Mouse (Mus musculus) right cerebral cortex, adult 2 months (tissue): ENCODE measurements around the gene Trim2.
A peak's percentile ranks its signal among the peaks of the same experiment; 100 is the strongest.

ENCODE experiments used
- DNase-seq, 2 experiments: peaks; one replicate each; pipeline ENCODE4 v3.0.0; 2021 to 2022; ENCODE audit warnings: low spot score in 2 of 2

Gene Trim2

DNA sequence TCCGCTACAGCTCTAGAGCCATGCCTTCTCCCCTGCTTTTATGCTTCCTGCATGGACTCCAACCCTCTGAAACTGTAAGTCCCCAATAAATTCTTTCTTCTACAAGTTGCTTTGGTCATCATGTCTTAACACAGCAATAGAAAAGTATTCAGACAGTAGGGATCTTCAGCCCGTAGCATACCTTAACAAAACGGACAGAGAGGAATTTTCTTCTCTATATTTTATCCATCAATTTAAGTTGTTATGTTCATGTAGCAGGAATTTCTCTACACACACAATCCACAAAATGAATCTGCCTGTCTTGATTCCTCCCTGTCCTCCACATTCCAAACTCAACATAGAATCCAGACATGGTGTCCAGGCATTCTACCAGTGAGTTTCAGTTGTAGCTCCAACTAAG is at the start of gene Trim2:
Gene Trim2, minus strand, starts transcription at position 101 of the 400 bp plus-strand sequence.
- no peak for DNase-seq

DNA sequence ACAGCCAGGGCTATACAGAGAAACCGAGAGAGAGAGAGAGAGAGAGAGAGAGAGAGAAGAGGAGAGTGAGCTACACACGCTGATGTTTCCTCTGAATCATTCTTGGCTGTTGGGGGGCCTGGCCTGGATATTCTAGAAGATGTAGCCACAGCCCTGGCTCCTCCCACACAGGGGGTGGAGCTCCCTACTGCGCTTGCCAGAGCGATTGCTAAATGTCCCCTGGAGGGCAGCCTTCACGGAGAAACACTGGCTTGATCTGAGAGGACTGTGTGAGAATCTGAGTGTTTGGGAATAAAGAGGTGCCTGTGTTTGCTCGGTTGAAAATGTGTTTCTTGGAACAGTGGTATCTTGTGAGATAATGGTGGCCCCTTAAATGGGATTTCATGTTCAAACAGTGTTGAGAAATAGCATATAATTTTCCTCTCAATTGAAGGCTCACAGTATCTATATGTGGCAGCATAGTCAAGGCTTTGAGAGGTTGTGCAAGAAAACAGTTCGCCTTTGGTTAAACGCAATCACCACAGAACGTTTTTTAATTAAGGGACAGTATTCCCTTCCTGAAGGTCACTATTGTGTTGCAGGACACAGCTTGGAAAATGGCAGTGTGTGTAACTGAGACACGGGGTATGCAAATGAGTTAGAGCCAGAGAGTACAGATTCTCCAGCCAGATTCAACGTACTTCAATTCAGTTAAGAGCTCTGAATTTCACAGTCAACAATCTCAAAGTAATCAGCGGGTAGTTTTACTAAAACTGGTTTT is 49.4 kb upstream of the Trim2 start:
- peak in 1 of 2 experiments; percentile 27 for DNase-seq

DNA sequence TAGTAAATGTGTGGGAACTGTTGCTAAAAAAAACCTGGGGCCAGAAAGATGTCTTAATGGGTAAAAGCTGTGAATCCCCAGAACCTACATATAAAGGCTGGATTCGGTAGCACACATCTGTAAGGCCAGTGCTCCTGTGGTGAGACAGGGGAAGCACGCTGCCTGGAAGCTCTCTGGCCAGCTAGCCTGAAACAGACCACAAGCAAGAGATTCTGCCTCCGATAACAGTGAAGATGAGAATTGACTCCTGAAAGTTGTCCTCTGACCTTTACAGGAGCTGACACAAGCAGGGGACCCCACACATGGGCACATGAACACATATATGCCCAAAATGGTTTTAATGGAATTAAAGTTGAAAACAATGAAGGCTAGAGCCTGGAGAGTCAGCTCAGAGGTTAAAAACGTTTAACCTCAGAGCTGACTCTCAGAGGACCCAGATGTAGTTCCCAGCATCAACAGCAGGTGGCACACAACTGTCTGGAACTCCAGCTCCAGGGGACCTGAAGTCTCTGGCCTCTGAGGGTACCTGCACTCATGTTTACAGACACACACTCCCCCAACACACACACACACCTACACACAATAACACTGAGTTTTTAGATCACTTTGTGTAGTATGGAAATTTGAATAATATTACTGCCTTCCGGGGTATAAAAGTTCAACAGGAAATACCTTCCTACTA is 45.8 kb upstream of the Trim2 start:
- DNase-seq = peak; percentile 74 to 79

DNA sequence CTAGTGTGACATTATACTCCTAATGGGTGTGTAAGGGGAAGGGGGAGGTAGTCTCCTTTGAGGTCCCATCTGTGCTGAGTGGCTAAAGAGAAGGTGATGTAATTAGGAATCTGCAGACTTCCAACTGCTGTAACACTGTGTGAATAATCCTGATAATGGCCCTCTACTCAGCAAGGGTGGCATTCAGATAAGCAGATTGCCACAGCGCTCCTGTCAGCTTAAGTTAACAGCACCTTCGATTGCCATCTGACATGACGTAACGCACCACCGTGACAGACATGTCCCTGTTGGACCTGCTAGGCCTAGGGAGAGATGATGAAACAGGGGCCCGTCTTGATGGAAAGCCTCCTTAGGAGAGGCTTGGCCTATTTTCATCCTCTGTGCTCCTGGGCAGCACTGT is 43.6 kb upstream of the Trim2 start:
- no peak for DNase-seq

DNA sequence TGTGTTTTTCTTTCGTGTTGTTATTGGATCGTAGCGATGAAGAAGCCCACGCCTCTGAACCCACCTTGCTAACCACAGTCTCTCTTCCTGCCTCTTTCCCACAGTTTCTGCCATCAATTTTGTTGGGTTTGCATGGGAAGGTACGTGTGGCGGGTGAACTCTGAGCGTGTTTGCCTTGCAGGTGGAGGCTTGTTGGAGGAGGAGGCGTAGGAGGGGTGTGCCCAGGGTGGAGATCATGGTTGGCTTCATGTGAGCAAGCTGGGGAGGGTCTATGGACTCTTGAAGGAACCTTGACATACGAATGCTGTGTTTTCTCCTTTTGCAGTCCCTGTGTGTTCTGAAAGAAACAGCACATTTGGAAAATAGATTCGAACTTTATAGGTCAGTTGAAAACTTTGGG is 43.1 kb upstream of the Trim2 start:
- DNase-seq = no peak

DNA sequence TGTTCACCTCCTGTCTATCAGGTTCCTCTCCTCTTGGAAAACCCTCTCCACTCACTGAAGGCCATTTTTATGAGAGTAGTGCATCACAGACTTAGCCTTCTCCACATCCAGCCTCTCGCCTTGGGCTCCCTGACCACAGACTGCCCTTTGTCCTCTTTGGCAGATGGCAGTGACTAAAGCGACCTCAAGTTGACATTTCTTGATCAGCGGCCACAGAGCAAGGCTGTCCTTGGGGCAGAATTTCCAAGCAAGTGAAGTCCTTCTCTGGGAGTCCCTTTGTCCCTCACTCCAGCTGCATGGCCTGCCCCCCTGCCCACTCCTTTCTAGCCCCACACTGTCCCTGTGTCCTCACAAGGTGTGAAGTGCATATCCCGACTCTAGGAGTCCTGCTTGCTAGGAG is 40.7 kb upstream of the Trim2 start:
- no peak for DNase-seq

DNA sequence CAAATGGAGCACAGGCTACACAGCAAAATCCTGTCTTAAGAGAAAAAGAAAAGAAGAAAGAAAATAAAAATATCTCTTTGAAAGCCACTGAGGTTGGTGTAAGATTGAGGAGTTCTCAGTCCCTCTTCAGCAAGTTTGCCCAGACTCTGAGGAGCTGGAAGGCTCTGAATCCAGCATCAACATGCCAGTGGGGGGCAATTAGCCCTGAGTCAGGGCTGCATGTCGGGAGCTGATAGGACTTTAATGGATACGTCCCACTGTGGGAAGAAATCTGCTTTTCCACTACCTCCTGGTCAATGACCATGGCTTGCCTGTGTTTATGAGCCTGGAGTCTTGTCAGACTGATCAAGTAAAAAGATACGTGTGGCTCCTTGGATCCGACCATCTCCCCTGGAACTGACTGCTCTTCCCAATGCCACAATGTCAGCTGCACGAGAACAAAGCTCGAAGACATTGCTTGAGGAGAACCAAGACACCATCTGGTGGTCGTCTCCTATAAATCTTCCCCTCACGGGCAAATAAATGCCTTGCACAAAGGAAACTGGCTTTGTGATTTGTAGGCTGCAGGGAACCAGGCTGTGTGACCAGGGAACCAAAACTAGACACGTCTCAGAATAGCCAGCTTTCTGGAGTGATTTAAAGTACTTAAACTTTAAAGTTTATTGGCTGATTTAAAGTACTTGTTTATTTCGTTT is 39.9 kb upstream of the Trim2 start:
- no peak for DNase-seq

DNA sequence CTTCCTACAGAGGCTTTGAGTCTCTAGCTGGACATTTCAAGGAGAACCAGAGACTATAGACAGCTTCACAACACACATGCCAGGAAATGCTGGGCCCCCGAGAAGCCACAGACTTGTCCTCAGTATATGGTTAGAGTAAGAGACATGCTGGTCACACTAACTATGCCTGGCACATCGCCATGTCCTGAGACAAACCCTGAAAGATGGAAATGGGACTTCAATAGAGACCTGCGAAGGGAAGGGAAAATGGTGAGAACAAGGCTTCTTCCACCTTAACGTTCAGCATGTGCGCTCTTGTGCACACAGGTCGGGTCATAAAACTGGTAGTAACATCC is 38.9 kb upstream of the Trim2 start:
- no peak for DNase-seq

DNA sequence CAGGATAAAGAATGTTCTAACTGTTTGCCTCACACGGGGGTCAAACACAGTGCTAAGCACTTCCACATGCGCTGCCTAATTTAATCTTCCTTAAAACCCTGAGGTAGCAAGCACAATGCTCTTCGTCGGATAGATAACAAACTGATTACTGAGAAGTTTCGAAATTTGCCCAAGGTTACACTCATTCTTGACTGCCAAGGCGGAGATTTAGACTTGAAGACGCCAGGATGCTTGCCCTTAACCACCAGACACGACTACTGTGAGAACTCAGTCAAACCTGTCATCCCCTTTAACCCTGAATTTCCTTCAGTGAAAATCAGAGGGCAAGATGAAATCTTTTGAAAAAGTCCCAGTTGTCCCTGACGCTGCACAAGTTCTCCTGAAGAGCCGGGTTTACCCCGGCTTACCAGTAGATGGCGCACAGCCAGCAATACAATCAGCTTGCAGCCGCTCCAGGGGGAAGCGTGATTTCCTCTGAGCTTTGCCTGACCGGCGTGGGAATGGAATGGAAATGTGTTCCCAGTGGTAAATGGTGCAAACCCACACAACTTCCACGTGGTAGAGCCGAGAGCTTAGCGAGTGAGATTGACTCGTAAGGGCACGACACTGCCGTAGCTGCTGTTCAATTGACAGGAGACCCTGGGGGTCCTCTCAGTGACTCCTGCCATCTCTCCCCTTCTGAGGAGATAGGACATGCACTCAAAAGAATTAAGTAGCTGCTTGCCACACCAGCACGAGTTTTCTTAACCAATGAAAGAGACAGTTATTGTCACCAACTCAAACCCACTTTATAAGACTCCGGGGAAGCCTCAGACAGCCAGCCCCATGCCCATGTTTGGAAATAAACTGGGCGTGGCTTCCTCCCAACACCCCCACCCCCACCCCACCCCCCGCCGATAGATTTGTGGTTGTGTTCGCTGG is 38.3 kb upstream of the Trim2 start:
- peak; percentile 90 to 92 for DNase-seq

DNA sequence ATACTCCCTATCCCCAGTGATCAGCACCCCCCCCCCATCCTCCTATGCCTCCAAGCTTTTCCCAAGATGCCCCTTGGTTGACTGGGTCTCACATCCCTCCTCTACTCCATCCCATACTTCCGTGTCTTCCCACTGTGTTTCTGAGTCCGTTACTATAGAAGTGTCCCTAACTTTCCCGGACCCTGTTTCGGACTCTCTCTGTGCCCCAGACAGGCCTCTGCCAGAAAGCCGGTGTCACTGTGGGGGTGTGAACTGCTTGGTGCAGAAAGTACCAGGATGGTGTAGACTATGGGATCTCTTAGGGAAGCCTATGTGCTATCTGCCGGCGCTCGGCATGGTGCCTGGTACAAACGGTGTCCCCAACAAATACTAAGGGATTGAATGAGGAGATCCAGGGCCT is 36.4 kb upstream of the Trim2 start:
- no peak for DNase-seq

DNA sequence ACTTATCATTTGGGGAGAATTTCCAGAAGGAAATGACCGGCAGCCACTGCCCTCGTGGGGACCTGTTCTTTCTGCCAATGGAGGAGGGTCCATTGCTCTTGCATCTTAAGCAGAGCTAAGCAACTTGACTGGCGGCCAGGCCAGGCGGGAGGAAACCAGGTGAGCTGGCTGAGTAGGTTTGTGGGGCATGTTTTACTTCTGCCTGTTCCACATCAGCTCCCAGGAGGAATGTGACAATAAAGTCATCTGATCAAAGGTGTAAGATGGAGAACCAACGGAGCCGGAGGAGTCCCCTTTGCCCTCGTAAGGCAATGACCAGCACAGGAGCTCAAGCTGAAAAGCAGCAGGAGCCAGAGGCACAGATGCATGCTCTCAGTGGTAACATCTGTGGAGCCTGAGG is 35.1 kb upstream of the Trim2 start:
- DNase-seq = no peak

DNA sequence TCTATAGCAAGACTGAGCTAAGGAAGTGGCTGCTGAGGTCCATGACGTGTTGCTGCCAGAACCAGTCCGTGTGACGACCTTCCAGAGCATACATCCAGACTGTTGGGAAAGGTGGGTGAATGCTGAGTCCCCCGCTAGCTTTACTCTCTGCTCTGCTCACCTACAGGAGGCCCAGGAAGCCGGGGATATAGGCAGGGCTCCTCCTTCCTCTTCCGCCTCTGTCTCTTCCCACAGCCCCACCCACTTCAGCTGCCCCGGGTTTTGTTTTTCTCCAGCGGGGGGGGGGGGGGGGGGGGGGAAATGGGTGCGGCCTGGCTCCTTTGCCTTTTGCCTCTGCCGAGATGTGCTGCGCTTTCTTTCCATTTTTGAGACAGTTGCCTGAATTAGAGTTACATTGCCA is 30.9 kb upstream of the Trim2 start:
- DNase-seq = no peak

DNA sequence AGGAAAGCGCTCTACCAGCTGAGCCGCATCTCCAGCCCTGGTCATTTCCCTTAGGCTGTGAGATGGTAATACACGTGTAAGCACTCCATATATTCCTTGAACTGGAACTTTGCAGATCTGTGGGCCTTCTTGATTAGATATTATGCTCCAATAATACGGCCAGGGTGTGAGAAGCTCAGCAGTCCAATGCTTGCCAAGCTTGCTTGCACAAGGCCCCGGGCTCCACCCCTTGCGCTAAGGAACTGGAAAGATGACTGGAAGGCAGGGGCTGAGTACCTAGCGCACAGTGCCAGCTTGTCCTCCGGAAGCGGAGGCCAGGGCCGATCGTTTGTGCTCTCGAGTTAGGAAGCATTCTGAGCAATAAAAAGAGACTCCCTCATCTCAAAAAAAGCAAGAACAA is 29.7 kb upstream of the Trim2 start:
- DNase-seq = no peak

DNA sequence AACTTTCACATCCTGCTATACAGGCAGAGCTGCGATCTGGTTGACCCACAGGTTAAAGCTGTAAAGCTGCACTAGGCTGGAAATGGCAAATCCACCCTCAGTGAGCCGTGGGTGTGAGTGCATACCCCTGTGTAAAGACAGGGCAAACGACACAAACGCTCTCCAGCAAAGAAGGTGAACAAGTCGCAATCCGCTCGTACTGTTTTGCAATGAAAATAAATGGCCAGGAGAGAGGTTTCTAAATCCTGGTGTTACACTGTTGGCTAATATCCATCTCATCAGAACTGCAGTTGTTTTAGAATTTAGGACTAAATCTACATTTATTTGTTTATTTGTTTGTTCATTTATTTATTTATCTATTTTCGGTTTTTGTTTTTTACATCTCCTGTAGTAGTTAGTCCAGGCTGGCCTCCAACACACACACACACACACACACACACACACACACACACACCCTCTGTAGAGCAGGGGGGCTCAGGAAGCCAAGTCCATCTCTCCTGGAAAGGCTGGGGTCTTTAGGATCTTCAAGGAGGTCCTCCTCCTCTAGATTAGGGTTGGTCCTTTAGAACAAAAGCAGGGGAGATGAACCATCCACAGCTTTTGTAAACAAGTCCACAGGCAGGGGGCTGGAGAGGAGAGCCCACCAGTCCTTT is 28.9 kb upstream of the Trim2 start:
- no peak for DNase-seq

DNA sequence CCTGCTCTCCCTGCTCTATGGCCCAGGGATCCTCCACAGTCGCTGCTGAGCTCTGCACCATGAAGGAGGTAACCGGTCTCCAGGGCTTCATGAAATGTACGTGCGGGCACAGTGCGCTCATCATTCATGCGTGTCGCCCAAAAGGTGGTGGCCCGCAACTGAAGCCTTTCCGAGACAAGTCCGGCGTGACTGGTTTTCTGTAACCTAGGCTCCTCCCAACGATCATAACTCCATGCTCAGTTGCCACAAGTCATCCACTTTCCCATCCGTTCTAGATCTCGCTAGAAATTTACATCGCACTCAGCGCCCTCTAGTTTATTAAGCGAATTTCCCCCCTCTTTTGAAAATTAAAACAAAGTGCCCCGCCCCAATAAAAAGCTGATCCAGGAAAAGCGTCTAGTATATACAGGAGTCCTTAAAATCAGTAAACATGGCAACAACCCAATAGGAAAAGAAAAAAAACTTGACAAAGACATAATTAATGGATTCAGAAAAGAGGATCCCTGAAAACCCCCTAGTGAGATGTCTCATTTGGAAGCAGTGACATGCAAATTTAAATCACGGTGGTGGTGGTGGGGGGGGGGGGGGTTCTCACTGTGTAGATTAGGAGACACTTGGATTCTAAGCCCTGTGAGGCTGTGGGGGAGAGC is 28.2 kb upstream of the Trim2 start:
- DNase-seq = no peak

DNA sequence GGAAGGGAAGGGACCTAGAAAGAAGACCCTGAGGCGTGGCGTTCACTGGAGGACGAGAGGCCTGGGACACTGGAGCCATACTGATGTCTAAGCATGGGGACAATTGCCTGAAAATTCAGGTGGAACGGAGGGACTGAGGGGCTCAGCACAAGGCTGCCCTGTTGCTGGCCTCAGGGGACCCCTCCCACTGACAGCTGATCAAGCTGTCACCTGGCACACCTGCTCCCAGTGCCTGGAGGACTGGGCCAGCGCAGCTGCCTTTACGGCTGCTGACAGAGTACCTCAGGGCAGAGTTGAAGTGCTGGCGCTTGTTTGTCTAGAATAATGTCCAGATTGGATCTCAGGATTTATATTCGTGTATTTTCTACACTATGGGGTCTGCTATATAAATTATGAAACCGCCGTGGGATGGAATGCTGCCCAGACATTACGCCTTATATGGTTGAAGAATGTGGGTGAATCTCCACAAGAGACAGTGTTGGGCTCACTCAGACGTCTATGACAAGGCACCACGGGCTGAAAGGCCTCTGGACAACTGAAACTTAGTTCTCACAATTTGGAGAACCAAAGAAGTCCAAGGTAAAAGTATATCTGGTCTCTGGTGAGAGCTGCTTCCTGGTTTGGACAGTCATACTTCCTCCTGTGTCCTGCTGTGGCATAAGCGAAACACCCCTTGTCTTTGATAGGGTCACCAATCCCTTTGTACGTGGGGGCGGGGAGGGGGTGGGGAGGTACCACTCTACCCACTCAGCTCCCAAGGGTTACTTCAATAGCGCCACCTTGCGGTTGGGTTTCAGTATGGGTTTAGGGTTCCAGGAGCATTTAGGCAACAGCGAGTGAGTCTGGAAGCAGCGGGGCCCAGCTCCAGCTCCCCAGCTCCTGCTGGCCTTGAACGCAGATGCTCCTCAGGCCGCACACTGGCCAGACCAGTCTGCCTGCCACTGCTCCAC is 27.0 kb upstream of the Trim2 start:
- peak in 1 of 2 experiments; percentile 43 for DNase-seq

DNA sequence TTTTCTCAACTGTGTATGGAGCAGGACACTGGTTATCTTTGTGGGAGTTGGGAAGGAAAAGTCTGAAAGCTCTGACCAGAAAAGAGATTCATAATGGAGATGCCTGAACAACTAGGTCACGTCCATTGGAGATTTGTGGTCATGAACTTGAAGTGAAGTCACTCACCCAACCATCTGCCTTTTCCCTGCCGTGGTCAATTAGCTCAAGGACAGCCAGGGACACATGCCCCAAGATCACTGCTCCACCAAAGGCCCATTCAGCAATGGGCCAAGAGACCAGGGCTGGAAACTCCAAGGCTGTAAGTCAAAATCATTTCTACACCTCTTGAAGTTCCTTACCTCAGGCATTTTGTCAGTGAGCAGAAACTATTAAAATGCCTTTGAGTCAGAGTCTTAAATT is 23.5 kb upstream of the Trim2 start:
- no peak for DNase-seq

DNA sequence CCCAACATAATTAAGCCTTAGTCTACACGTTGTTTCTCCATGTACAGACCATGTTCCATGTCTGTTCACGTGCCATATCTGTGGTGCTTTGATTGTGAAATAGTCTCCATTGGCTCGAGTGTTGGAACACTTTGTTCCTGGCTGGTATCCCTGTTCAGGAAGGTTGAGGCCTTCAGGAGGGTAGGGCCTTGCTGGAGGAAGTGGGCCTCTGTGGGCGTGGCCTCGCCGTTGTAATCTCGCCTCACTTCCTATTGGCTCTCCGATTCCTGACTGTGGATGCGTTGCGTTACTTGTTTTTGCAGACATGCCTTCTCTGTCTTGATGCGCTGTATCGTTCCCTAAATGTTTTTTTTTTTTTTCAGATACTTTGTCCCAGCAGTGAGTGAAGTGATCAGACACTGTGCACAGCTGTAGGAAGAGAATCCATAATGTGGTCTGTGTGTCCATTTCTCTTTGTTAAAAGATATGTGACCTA is 18.3 kb upstream of the Trim2 start:
- no peak for DNase-seq

DNA sequence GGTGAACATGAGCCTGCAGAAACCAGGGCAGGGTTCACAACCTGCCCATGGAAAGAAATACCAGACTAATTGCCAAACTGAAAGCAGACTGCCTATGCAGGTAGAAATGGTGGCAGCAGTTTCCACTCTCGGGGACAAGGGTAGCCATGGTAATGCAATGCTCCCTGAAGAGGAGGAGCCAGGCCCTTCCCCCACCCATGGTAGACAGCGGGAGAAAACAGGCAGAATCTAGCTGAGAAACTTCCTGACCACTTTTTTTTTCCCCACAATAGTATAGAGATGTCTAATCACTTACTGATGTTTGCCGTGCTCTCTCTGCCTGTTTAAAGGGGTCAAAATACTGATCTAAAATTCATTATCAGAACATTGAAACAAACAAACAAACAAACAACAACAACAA is 17.8 kb upstream of the Trim2 start:
- no peak for DNase-seq

DNA sequence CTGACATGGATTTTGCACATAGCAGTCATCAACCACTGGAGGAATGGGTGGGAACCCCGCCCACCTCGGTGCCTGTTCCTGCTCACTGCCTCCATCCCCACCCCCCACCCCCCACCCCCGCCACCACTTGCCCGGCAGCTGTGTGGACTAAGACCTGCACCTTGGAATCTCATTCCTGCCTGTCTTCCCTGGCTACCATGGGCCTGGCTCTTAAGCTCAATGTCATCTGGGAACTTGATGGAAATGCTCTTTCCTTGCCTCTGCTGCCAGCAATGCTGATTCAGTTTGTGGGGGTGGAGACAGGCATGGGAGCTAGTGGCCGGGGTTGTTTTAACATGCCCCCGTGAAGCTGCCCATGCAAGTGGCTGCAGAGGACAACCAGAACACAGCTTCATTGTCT is 17.3 kb upstream of the Trim2 start:
- DNase-seq = no peak
